Mouse (Mus musculus): ENCODE data around the gene Mccc2. TPM values are rescaled to one million over a fixed set of nuclear protein-coding genes. Genes with fewer than 3 reads are reported as not detected.
"Not testable (repeated sequence)": the region's sequence is repeated elsewhere in the genome, so short reads cannot be mapped to it uniquely, and the experiment has no call there.

Gene Mccc2
- total RNA-seq (2021): 10 to 100 TPM; 77.9 to 95.3 TPM
- 32.6 and 45.9 TPM in 2 replicates for polyA plus RNA-seq (2012; rRNA removed)
- long read RNA-seq, transcript Mccc2-201 (17 exons, 2,123 nt): major isoform, 115 of 131 reads
- long read RNA-seq, partial matches to known transcripts: 5 of 131 reads
- long read RNA-seq, other reads (novel, unspliced or antisense): 11 of 131 reads

DNA sequence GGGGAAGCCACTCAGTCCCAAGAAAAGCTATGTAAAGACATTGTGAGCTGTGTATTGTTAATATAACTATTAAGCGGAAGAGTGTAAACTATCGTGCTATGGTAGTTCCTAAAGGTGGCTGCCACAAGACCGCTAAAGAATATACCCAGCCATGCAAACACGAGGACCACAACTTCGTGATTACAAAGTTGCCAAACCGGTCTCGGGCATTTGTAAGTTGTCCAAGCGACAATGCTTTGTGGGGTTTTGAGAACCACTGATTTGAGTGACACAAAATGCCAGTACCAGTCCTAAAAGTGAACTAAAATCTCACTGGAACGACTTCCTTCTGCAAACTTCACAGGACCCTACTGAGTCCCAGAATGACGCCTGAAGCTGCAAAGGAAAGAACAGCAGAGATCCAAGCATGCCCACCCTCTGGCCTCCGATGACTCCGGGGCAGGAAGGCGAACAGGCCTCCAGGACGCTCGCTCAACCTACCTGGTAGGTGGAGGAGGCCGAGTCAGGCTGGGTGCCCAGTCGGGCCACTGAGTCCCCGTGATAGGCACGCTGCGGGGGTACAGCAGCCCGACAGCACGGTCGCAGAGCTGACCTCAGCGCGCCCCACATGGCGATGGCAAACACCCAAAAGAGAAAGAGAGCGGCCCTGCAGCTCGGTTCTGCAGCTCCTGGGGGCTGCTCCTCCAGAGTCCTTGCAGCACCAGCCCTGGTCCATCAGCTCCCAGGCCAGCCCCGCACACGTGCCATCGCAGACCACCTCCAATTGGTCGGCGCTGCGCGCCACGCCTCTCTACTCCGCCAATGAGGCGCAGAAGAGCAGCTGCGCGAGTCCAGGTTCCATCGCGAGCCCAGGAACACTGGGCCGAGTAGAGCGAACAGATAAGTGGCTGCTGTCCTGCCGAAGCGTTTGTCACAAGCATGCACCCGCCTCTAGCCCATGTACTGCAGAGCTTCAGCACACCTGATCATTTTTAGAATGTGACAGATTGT lies at the start of gene Mccc2:
Gene Mccc2 (minus strand): TSS at position 734 of the 990 bp plus-strand sequence.
- Histone ChIP-seq H3K9ac (ENCODE audit: low read depth, low read length) (peak within 1 kb of the TSS; percentile 84), H3K79me2 (replicated peaks; ENCODE audit: control insufficient read depth, insufficient read depth, low read length) (peaks cover under 1% of the 10 kb centered on the region), H3K4me3 (peak within 1 kb of the TSS; percentile 80), H3K4me1 (ENCODE audit: control insufficient read depth, insufficient read depth, low read length) (peaks cover 2% of the 10 kb centered on the region; the same call in 1 of the 2 replicates), H3K27me3 (ENCODE audit: control insufficient read depth, insufficient read depth, low read length) (no peaks in the 10 kb centered on the region), H3K27ac (peak within 1 kb of the TSS; percentile 78), H3K36me3 (ENCODE audit: control insufficient read depth, insufficient read depth, low read length) (no peaks in the 10 kb centered on the region)
- TF ChIP-seq EP300 (IDR thresholded peaks at IDR 0.05; ENCODE audit: insufficient read depth, low read depth, low read length) (peak; percentile 85), POLR2A (IDR thresholded peaks at IDR 0.05; ENCODE audit: insufficient read depth, low read depth, low read length) (peak; percentile 90), CTCF (IDR thresholded peaks at IDR 0.05) (no peak)
- intact Hi-C loops (cut with DNase I): no loop called here
- WGBS: 2% methylated on average over 47 of the region's 47 CpGs
- DNase-seq: peak; percentile 80 to 89

DNA sequence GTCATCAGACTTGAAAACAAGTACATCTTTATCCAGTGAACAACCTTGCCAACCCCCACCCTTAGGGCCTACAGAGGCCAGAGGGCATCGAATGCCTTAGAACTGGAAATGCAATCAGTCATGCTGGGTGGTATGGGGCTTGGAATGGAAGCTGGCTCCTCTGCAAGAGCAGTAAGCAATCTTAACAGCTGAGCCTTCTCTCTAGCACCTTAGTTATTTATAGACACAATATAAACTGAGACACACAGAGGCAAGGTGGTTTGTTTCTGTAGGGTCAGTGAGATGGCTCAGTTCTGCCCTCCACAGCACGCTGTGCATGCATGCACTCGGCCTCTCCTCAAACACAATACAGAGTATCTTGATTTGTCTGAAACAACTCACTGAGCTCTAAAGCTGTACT lies 48.5 kb upstream of the Mccc2 start:
- 78% methylated on average over 3 of the region's 3 CpGs for WGBS
- TF ChIP-seq CTCF (IDR thresholded peaks at IDR 0.05): no peak
- no peak for TF ChIP-seq EP300 (IDR thresholded peaks at IDR 0.05; ENCODE audit: insufficient read depth, low read depth, low read length)
- TF ChIP-seq POLR2A (IDR thresholded peaks at IDR 0.05; ENCODE audit: insufficient read depth, low read depth, low read length): no peak
- peaks cover 3% of the 10 kb centered on the region; the same call in 1 of the 2 replicates for H3K36me3 ChIP-seq (ENCODE audit: control insufficient read depth, insufficient read depth, low read length)
- intact Hi-C loops (cut with DNase I): no loop called here
- H3K9ac ChIP-seq (ENCODE audit: low read depth, low read length): no peak overlapping the region
- H3K4me1 ChIP-seq (ENCODE audit: control insufficient read depth, insufficient read depth, low read length): no peaks in the 10 kb centered on the region
- H3K79me2 ChIP-seq (replicated peaks; ENCODE audit: control insufficient read depth, insufficient read depth, low read length): no peaks in the 10 kb centered on the region
- DNase-seq: no peak
- H3K27ac ChIP-seq: no peak overlapping the region
- H3K4me3 ChIP-seq: no peak overlapping the region
- H3K27me3 ChIP-seq (ENCODE audit: control insufficient read depth, insufficient read depth, low read length): no peaks in the 10 kb centered on the region

DNA sequence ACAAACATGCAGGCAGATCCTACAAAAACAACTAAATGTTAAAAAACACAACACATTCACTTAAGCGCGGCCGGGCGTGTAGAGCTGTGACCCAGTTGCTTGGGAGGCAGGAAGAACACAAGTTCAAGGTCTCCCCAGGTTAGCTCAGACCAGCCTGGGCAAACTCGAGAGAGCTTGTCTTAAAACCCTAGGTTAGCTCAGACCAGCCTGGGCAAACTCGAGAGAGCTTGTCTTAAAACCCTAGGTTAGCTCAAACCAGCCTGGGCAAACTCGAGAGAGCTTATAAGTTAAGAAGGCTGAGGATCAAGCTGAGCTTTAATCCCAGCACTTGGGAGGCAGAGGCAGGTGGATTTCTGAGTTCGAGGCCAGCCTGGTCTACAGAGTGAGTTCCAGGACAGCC lies 42.3 kb upstream of the Mccc2 start:
- not testable (repeated sequence) for H3K9ac ChIP-seq (ENCODE audit: low read depth, low read length); H3K36me3 ChIP-seq (ENCODE audit: control insufficient read depth, insufficient read depth, low read length); H3K27me3 ChIP-seq (ENCODE audit: control insufficient read depth, insufficient read depth, low read length); H3K79me2 ChIP-seq (replicated peaks; ENCODE audit: control insufficient read depth, insufficient read depth, low read length); H3K27ac ChIP-seq; H3K4me3 ChIP-seq; H3K4me1 ChIP-seq (ENCODE audit: control insufficient read depth, insufficient read depth, low read length); DNase-seq
- intact Hi-C loops (cut with DNase I): loop anchor here (2.0 kb wide), 1 partner anchor 27 kb away; no protein-coding TSS in a partner anchor
- 95% methylated on average over 8 of the region's 8 CpGs for WGBS

DNA sequence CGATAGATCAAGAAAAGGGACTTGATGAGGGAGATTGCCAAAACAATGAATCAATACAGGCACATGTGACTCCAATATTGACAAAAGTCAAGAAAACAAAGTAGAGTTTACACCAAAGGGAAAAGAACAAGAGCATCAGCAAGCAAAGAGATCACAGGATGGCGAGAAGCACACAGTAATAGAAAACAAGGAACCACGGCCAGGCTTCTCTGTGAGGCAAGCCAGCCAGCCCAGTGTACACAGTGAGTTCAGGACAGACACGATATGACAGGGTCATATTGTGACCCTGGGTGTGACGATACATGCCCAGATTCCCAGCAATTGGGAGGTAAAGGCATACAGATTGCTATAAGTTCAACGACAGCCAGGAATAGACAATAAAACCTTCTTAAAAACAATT lies 10.6 kb upstream of the Mccc2 start:
- Histone ChIP-seq H3K27me3 (ENCODE audit: control insufficient read depth, insufficient read depth, low read length) (no peaks in the 10 kb centered on the region), H3K27ac (no peak overlapping the region), H3K79me2 (replicated peaks; ENCODE audit: control insufficient read depth, insufficient read depth, low read length) (no peaks in the 10 kb centered on the region), H3K4me1 (ENCODE audit: control insufficient read depth, insufficient read depth, low read length) (no peaks in the 10 kb centered on the region), H3K4me3 (no peak overlapping the region), H3K36me3 (ENCODE audit: control insufficient read depth, insufficient read depth, low read length) (peaks cover 3% of the 10 kb centered on the region), H3K9ac (ENCODE audit: low read depth, low read length) (no peak overlapping the region)
- intact Hi-C loops (cut with DNase I): no loop called here
- TF ChIP-seq POLR2A (IDR thresholded peaks at IDR 0.05; ENCODE audit: insufficient read depth, low read depth, low read length) (no peak), EP300 (IDR thresholded peaks at IDR 0.05; ENCODE audit: insufficient read depth, low read depth, low read length) (no peak)
- 94% methylated on average over 6 of the region's 6 CpGs for WGBS
- DNase-seq: no peak

DNA sequence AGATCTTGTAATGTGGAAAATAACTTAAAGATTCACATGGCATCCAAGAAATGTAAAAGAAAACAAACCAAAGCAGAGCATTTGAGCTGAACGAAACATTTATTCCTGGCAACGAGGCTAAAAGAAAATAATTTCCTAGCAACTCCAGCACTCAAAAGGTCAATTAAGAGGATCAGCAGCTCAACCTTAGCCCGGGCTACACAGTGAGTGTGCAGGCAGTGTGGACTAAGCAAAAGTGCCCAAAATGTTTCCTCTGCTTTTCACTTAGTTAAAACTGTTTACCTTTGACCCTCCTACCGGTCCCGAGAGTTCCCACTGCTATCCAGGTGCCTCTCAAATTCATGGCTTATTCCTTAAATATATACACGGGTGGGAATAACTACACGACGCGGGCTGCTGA lies 1.5 kb upstream of the Mccc2 start:
- DNase-seq: no peak
- Histone ChIP-seq H3K36me3 (ENCODE audit: control insufficient read depth, insufficient read depth, low read length) (no peaks in the 10 kb centered on the region), H3K4me1 (ENCODE audit: control insufficient read depth, insufficient read depth, low read length) (peaks cover 2% of the 10 kb centered on the region; the same call in 1 of the 2 replicates), H3K4me3 (no peak overlapping the region), H3K9ac (ENCODE audit: low read depth, low read length) (no peak overlapping the region), H3K79me2 (replicated peaks; ENCODE audit: control insufficient read depth, insufficient read depth, low read length) (no peaks in the 10 kb centered on the region; the same call in 1 of the 2 replicates), H3K27ac (no peak overlapping the region), H3K27me3 (ENCODE audit: control insufficient read depth, insufficient read depth, low read length) (no peaks in the 10 kb centered on the region)
- TF ChIP-seq POLR2A (IDR thresholded peaks at IDR 0.05; ENCODE audit: insufficient read depth, low read depth, low read length) (no peak), EP300 (IDR thresholded peaks at IDR 0.05; ENCODE audit: insufficient read depth, low read depth, low read length) (no peak), CTCF (IDR thresholded peaks at IDR 0.05) (no peak)
- intact Hi-C loops (cut with DNase I): no loop called here
- 84% methylated on average over 9 of the region's 9 CpGs for WGBS

DNA sequence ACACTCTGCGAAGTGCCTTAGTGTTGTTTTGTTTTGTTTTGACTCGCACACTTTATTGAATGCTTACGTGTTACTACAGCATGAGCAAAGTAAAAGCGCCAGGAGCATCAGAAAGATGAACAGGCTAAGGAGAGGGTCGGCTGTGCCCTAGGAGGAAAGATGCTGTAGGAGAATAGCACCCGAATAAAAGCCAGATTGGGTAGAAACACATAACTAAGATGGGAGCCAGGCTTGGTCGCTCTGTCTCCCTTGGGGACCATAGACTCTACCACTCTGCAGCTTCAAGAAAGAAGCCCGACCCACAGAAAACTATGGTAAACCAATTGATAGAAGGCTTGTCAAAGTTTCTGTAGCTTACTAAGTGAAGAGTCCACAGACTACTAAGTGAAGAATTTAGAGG lies 498 bp upstream of the Mccc2 start:
- no peaks in the 10 kb centered on the region for H3K27me3 ChIP-seq (ENCODE audit: control insufficient read depth, insufficient read depth, low read length)
- TF ChIP-seq EP300 (IDR thresholded peaks at IDR 0.05; ENCODE audit: insufficient read depth, low read depth, low read length) (no peak), POLR2A (IDR thresholded peaks at IDR 0.05; ENCODE audit: insufficient read depth, low read depth, low read length) (no peak), CTCF (IDR thresholded peaks at IDR 0.05) (no peak)
- H3K27ac ChIP-seq: peak overlapping the region; percentile 76
- 6% methylated on average over 8 of the region's 8 CpGs for WGBS
- peak overlapping the region; percentile 80 for H3K4me3 ChIP-seq
- H3K79me2 ChIP-seq (replicated peaks; ENCODE audit: control insufficient read depth, insufficient read depth, low read length): no peaks in the 10 kb centered on the region; the same call in 1 of the 2 replicates
- no peak for DNase-seq
- H3K4me1 ChIP-seq (ENCODE audit: control insufficient read depth, insufficient read depth, low read length): peaks cover 2% of the 10 kb centered on the region; the same call in 1 of the 2 replicates
- intact Hi-C loops (cut with DNase I): no loop called here
- no peaks in the 10 kb centered on the region for H3K36me3 ChIP-seq (ENCODE audit: control insufficient read depth, insufficient read depth, low read length)
- H3K9ac ChIP-seq (ENCODE audit: low read depth, low read length): peak overlapping the region; percentile 45
